Mouse (Mus musculus) neutrophil, adult 59 days (primary cell): ENCODE data around the gene Zmym2. TPM values are rescaled to one million over a fixed set of nuclear protein-coding genes. Genes with fewer than 3 reads are reported as not detected.

Source experiments
- total RNA-seq, 2 experiments: library from RNA; stranded (reverse); gene quantifications; 1 replicate in 1 of 2; 2 replicates in 1 of 2; pipeline ENCODE4 v1.2.4; 2023

Gene Zmym2
- total RNA-seq, result 10 to 100 TPM; 64.6 to 66.9 TPM

GRCm38 (mm10) chr14:56886594-56887513 is at the start of gene Zmym2:
TSS of gene Zmym2 (plus strand) at chr14:56886653.

Other genes with a start within 250 kb of the Zmym2 start
- gene Mphosph8, start 218.4 kb upstream of the Zmym2 start, total RNA-seq, result 10 to 100 TPM; 11.7 to 13.1 TPM
- gene Pspc1, start 108.3 kb upstream of the Zmym2 start, total RNA-seq, result 10 to 100 TPM; 47.1 to 49.2 TPM
- gene Zmym5, start 74.9 kb upstream of the Zmym2 start, total RNA-seq, result 10 to 100 TPM; 27.1 to 29.3 TPM
- not detected for gene Gja3, start 171.4 kb downstream of the Zmym2 start, total RNA-seq
- not detected for gene Gjb2, start 218.0 kb downstream of the Zmym2 start, total RNA-seq
- not detected for gene Gm4491, start 229.2 kb downstream of the Zmym2 start, total RNA-seq
- gene Gjb6, start 247.0 kb downstream of the Zmym2 start, total RNA-seq, result not detected